Mouse (Mus musculus) neural tube, embryonic 14.5 days (tissue): Measurements from ENCODE around the gene Fam92b. TPM values are rescaled to one million over a fixed set of nuclear protein-coding genes. Genes with fewer than 3 reads are reported as not detected.

Source experiments
- ATAC-seq: fragments of 200-750 bp; cut with Nextera tagmentation; 2 replicates; pipeline ENCODE4 v1.8.0; 2017; ENCODE audit warnings: low read depth, mild to moderate bottlenecking, moderate TSS enrichment, moderate library complexity
- H3K27ac ChIP-seq: fragments of 300-500 bp; sonication (generic); 2 replicates; pipeline ENCODE4 v1.5.1; 2014; ENCODE audit warnings: low read depth, mild to moderate bottlenecking, control low read depth, low read length, moderate library complexity, mixed read lengths
- H3K27me3 ChIP-seq: fragments of 300-500 bp; sonication (generic); 2 replicates; pipeline ENCODE4 v1.6.1; 2014; ENCODE audit warnings: low read length; ENCODE audit not compliant: control insufficient read depth, insufficient read depth
- H3K36me3 ChIP-seq: fragments of 300-500 bp; sonication (generic); 2 replicates; pipeline ENCODE4 v1.6.1; 2014; ENCODE audit warnings: low read length, mixed read lengths; ENCODE audit not compliant: control insufficient read depth, insufficient read depth
- H3K4me1 ChIP-seq: fragments of 300-500 bp; sonication (generic); 2 replicates; pipeline ENCODE4 v1.6.1; 2014; ENCODE audit warnings: low read length; ENCODE audit not compliant: control insufficient read depth, insufficient read depth
- H3K4me2 ChIP-seq: fragments of 300-500 bp; sonication (generic); 2 replicates; pipeline ENCODE4 v1.6.1; 2014; ENCODE audit warnings: mild to moderate bottlenecking, low read depth, low read length, control low read depth
- H3K4me3 ChIP-seq: fragments of 300-500 bp; sonication (generic); 2 replicates; pipeline ENCODE4 v1.5.1; 2014; ENCODE audit warnings: low read depth, low read length, control low read depth, mixed read lengths
- H3K9ac ChIP-seq: fragments of 300-500 bp; sonication (generic); replicated peaks from 2 replicates; pipeline ENCODE4 v1.6.1; 2014; ENCODE audit warnings: low read depth, mild to moderate bottlenecking, control low read depth, low read length, mixed read lengths
- H3K9me3 ChIP-seq: fragments of 300-500 bp; sonication (generic); 2 replicates; pipeline ENCODE4 v1.6.1; 2016; ENCODE audit warnings: low read length; ENCODE audit not compliant: control insufficient read depth
- WGBS: fragments of 180-500 bp; shearing (Covaris S2); extraction: QIAGEN DNeasy Blood & Tissue Kit; methylation state at CpG from one replicate; pipeline ENCODE4 v1.1.7; 2014; 5-methylcytosine and 5-hydroxymethylcytosine counted together
- polyA plus RNA-seq: library from polyadenylated mRNA; unstranded; fragments of >200 nt; fragmentation: Nextera tagmentation; extraction: Ambion mirVana; gene quantifications from 2 replicates; pipeline ENCODE4 v1.2.1, GENCODE M21; 2014

Gene Fam92b
- polyA plus RNA-seq, 1 experiment from 2014 or later: 1.7 TPM

DNA sequence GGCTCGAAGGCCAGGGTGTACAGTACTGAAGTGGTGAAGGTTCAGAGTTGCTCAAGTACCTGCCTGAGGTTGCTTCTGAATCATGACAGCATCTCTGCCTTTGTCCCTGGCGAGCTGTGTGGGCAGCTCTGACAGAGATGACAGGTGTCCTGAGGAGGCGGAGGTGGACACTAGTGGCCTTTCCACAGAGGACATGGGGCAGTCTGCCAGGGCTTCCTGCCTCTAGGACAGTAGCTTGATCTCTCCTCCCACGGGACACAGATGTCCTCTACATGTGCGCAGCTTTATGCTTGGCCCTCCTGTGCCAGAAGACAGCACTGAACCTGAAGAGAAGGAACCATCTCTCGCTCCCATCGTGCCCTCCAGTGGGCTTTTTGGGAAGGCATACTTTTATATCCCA lies 44.1 kb downstream of the Fam92b start:
- Histone ChIP-seq H3K4me2 (no peak overlapping the region), H3K4me3 (no peak overlapping the region), H3K4me1 (no peaks in the 10 kb centered on the region), H3K36me3 (no peaks in the 10 kb centered on the region), H3K9ac (no peak overlapping the region), H3K9me3 (no peaks in the 10 kb centered on the region), H3K27ac (no peak overlapping the region), H3K27me3 (no peaks in the 10 kb centered on the region)
- no peak for ATAC-seq
- WGBS: 89% methylated on average over 7 of the region's 7 CpGs

DNA sequence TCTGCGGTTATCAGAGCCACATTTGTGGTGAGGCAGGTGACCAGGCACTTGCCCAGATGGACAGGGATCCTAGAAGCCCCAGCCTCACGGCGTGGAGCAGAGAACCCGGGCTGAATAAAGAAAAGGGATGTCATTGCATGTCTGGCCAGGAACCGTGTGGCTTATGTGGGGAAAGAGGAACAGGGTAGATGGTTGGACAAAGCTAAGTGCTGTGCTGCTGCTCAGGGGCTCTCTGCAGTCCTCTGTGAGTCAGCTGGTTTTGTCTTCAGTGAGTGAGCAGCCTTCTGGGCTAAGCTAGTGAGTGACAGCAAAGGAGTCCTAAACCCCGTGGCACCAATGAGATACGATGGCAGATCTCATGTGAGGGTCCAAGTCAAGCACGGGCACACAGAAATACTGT lies 46.1 kb downstream of the Fam92b start:
- WGBS: 80% methylated on average over 8 of the region's 8 CpGs
- Histone ChIP-seq H3K36me3 (no peaks in the 10 kb centered on the region), H3K4me2 (no peak overlapping the region), H3K9me3 (no peaks in the 10 kb centered on the region), H3K27ac (no peak overlapping the region), H3K4me3 (no peak overlapping the region), H3K27me3 (no peaks in the 10 kb centered on the region), H3K9ac (no peak overlapping the region), H3K4me1 (peaks cover 5% of the 10 kb centered on the region; the same call in 1 of the 2 replicates)
- no peak for ATAC-seq

DNA sequence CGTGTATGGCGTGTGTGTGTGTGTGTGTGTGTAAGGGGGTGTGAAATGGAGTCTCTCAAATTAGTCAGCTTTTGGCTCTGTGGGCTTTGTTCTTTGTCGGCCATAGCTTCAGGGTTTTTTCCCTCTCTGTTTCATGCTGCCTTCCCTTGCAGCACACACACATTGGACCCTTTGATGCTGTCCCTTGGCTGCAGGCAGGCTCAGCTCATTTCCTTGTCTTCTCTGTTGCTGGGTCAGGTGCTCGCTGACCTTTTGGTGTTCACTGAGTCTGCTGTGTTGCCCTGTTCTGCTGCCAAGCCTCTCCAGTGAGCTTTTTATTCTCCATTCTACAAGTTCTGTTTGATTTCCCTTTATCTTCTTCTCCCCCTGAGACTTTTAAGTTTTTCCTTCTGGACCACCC lies 47.7 kb downstream of the Fam92b start:
- Histone ChIP-seq H3K4me2 (no peak overlapping the region), H3K9ac (no peak overlapping the region), H3K4me1 (peaks cover 5% of the 10 kb centered on the region; the same call in 1 of the 2 replicates), H3K4me3 (no peak overlapping the region), H3K27ac (no peak overlapping the region), H3K9me3 (no peaks in the 10 kb centered on the region), H3K27me3 (no peaks in the 10 kb centered on the region), H3K36me3 (no peaks in the 10 kb centered on the region)
- 54% methylated on average over 4 of the region's 4 CpGs for WGBS
- ATAC-seq: no peak

DNA sequence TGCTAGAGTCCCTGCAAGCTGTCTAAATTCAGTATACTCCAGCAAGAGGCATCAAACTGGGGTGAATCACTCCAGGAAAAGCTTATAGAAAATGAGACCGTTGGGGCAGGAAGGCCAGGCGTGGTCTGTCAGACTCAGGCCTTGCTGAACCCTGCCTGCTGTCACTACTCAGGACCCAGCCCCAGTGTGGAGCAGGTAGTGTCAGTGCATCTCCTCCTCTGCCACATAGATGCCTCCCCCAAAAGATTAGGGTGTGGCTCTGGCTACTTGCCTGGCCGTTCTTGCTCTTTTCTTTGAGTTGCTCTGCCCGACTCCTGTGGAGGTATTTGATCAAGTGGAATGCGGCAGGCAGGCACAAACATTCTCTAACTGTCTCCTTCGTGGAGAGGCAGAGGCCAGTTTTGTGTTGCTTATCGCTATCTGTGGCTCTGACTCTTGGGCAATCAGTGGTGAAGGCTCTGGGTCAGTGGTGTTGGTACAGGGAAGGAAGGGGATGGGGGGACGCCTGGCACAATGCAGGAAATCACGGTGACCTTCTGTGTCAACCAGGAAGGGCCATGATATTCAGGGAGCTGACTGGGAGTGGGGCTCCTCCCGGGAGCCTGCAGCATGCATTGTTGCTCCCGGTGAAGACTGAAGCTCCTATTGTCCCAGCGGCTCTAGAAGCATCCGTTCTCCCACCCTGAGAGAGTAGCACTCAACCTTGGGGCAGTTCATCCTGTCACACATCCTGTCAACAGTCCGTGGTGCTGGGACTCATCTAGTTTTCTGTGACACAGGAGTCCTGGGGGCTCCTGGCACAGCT lies 50.7 kb downstream of the Fam92b start:
- Histone ChIP-seq H3K4me3 (no peak overlapping the region), H3K36me3 (no peaks in the 10 kb centered on the region), H3K27ac (no peak overlapping the region; the same call in 1 of the 2 replicates), H3K4me1 (peaks cover 5% of the 10 kb centered on the region; the same call in 1 of the 2 replicates), H3K4me2 (no peak overlapping the region), H3K9ac (no peak overlapping the region; the same call in 1 of the 2 replicates), H3K9me3 (no peaks in the 10 kb centered on the region), H3K27me3 (no peaks in the 10 kb centered on the region)
- 35% methylated on average over 14 of the region's 14 CpGs for WGBS
- no peak for ATAC-seq

- Histone ChIP-seq H3K27ac (no peak overlapping the region), H3K27me3 (no peaks in the 10 kb centered on the region), H3K36me3 (no peaks in the 10 kb centered on the region), H3K4me2 (no peak overlapping the region), H3K9me3 (no peaks in the 10 kb centered on the region), H3K4me3 (no peak overlapping the region), H3K9ac (no peak overlapping the region), H3K4me1 (peaks cover 5% of the 10 kb centered on the region; the same call in 1 of the 2 replicates)
- WGBS: 41% methylated on average over 7 of the region's 7 CpGs
- ATAC-seq: no peak
These were observed 52.4 kb downstream of the Fam92b start for GRCm38 (mm10) chr8:120124836-120125389.

GRCm38 (mm10) chr8:120124261-120124660 lies 53.0 kb downstream of the Fam92b start:
- Histone ChIP-seq H3K4me1 (peaks cover 5% of the 10 kb centered on the region; the same call in 1 of the 2 replicates), H3K4me3 (no peak overlapping the region)

DNA sequence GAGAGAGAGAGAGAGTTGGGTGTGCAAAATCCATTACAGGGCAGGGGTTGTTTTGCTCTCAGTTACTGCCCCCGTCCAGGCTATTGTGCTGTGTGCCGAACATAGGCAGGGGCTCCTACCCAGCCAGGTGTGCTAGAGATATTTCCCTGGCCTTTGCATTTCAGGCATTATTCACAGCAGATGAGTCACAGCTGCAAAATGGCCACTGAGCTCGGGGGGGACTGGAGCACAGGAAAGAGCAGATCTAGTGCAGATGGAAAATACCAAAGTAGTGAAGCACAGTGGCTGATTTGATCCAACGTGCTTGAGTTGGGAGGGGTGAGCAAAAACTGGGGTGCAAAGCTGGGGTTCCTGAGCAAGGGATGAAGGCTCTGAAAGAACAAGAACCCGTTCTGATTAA lies 56.3 kb downstream of the Fam92b start:
- Histone ChIP-seq H3K9ac (no peak overlapping the region), H3K27ac (no peak overlapping the region), H3K4me2 (no peak overlapping the region), H3K9me3 (no peaks in the 10 kb centered on the region), H3K4me3 (no peak overlapping the region), H3K27me3 (no peaks in the 10 kb centered on the region), H3K36me3 (no peaks in the 10 kb centered on the region), H3K4me1 (no peaks in the 10 kb centered on the region)
- no peak for ATAC-seq
- WGBS: 63% methylated on average over 5 of the region's 5 CpGs

More at GRCm38 (mm10) chr8:120124261-120124660, 53.0 kb downstream of the Fam92b start:
- Histone ChIP-seq H3K27ac (no peak overlapping the region), H3K9me3 (no peaks in the 10 kb centered on the region), H3K27me3 (no peaks in the 10 kb centered on the region), H3K36me3 (no peaks in the 10 kb centered on the region), H3K9ac (no peak overlapping the region), H3K4me2 (no peak overlapping the region)
- 63% methylated on average over 6 of the region's 6 CpGs for WGBS
- ATAC-seq: no peak

- H3K4me1 ChIP-seq: no peaks in the 10 kb centered on the region
- no peak overlapping the region for H3K4me2 ChIP-seq
- H3K27me3 ChIP-seq: no peaks in the 10 kb centered on the region
- H3K4me3 ChIP-seq: no peak overlapping the region
- WGBS: 82% methylated on average over 6 of the region's 6 CpGs
- no peak overlapping the region for H3K9ac ChIP-seq
- no peak overlapping the region for H3K27ac ChIP-seq
- no peaks in the 10 kb centered on the region for H3K9me3 ChIP-seq
- no peaks in the 10 kb centered on the region for H3K36me3 ChIP-seq
- no peak for ATAC-seq
These were observed 57.3 kb downstream of the Fam92b start for GRCm38 (mm10) chr8:120119931-120120330.

DNA sequence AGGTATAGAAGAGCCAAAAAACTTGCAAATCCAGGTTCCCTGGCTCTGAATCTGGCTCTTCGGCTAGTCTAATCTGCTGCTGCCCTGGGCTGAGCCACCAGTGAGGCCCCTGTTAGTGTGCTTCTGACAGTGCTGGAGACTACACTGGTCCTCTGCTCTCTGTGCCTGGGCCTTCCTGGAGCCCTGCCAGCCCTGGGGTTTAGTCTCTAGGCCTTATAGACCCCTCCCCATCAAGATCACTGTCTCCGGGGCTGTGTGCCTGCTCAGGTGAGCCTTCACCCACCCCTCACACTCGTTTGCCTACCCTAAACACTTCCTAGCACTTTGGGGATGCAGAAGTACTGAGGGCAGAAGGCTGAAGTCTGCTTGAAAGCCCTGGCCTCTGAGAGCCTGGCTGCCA lies 57.8 kb downstream of the Fam92b start:
- WGBS: 75% methylated on average over 3 of the region's 3 CpGs

More for the DNA sequence above, 57.8 kb downstream of the Fam92b start:
- Histone ChIP-seq H3K27me3 (no peaks in the 10 kb centered on the region), H3K4me3 (no peak overlapping the region), H3K4me1 (peaks cover 4% of the 10 kb centered on the region; the same call in 1 of the 2 replicates), H3K9me3 (no peaks in the 10 kb centered on the region), H3K36me3 (no peaks in the 10 kb centered on the region), H3K27ac (no peak overlapping the region), H3K9ac (no peak overlapping the region), H3K4me2 (no peak overlapping the region)
- ATAC-seq: no peak
